Mouse (Mus musculus) testis, adult 2 months (tissue): ENCODE data around the gene Syngr1.

Experiments
- CTCF ChIP-seq: fragments of 200-500 bp; IDR thresholded peaks from 2 replicates; pipeline ENCODE4 v1.5.1; 2012; ENCODE audit warnings: low read depth, mild to moderate bottlenecking, inconsistent platforms, low read length, moderate library complexity; ENCODE audit not compliant: control insufficient read depth, insufficient read depth, insufficient replicate concordance
- POLR2A ChIP-seq: fragments of 200-500 bp; IDR thresholded peaks from 2 replicates; pipeline ENCODE4 v1.6.1; 2012; ENCODE audit warnings: low read depth, mild to moderate bottlenecking, inconsistent platforms, low read length, moderate library complexity; ENCODE audit not compliant: control insufficient read depth

DNA sequence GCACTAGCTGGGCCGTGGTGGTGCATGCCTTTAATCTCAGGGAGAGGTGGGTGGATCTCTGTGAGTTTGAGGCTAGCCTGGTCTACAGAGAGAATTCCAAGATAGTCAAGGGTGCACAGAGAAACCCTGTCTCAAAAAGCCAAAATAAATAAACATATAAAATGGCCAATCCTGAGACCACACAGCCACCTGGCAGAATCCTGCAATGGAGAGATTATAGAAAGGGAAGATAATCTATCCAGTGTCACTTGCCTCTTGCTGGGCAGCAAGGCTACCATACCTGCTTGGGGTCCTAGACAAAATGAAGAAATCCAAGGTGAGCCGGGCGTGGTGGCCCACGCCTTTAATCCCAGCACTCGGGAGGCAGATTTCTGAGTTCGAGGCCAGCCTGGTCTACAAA, 38.8 kb downstream of the Syngr1 start:
- TF ChIP-seq CTCF (no peak), POLR2A (no peak)
